Mouse (Mus musculus) small intestine, adult 2 months (tissue): ENCODE results near the gene Hdac4. TPM values are rescaled to one million over a fixed set of nuclear protein-coding genes. Genes with fewer than 3 reads are reported as not detected.

Experiments
- H3K27ac ChIP-seq: fragments of 200-500 bp; 2 replicates; pipeline ENCODE4 v1.5.1; 2012; ENCODE audit warnings: low read depth, low read length, control low read depth, inconsistent platforms; ENCODE audit not compliant: insufficient read depth
- H3K27me3 ChIP-seq: fragments of 200-500 bp; 2 replicates; pipeline ENCODE4 v1.6.1; 2012; ENCODE audit warnings: mild to moderate bottlenecking, moderate library complexity, low read length, inconsistent platforms; ENCODE audit not compliant: control insufficient read depth, insufficient read depth
- H3K36me3 ChIP-seq: fragments of 200-500 bp; 2 replicates; pipeline ENCODE4 v1.6.1; 2012; ENCODE audit warnings: mild to moderate bottlenecking, low read length, control low read depth, inconsistent platforms; ENCODE audit not compliant: control insufficient read depth, insufficient read depth
- H3K4me1 ChIP-seq: fragments of 200-500 bp; 2 replicates; pipeline ENCODE4 v1.6.1; 2012; ENCODE audit warnings: low read length, inconsistent platforms, mixed read lengths; ENCODE audit not compliant: control insufficient read depth, insufficient read depth, insufficient read length
- H3K4me3 ChIP-seq: fragments of 200-500 bp; 2 replicates; pipeline ENCODE4 v1.5.1; 2012; ENCODE audit warnings: low read depth, mild to moderate bottlenecking, control low read depth, inconsistent platforms, low read length, moderate library complexity
- CTCF ChIP-seq: fragments of 200-500 bp; IDR thresholded peaks from 2 replicates; pipeline ENCODE4 v1.5.1; 2012; ENCODE audit warnings: low read depth, mild to moderate bottlenecking, control low read depth, inconsistent platforms, low read length, moderate library complexity, mixed read lengths; ENCODE audit not compliant: insufficient replicate concordance, insufficient read length; ENCODE audit errors: extremely low read depth
- POLR2A ChIP-seq: fragments of 200-500 bp; IDR thresholded peaks from 2 replicates; pipeline ENCODE4 v1.6.1; 2012; ENCODE audit warnings: low read depth, mild to moderate bottlenecking, control low read depth, inconsistent platforms, low read length, moderate library complexity
- WGBS: fragments of 180-500 bp; shearing (Covaris S2); methylation state at CpG from one replicate; pipeline ENCODE4 v1.1.7; 2018; 5-methylcytosine and 5-hydroxymethylcytosine counted together
- polyA plus RNA-seq: library from polyadenylated mRNA; depleted of rRNA; stranded (reverse); fragments of >200 nt; gene quantifications from 2 replicates; pipeline ENCODE4 v1.2.3, GENCODE M21; 2012

The Hdac4 gene
- polyA plus RNA-seq, 1 experiment: 21.0 TPM

GRCm38 (mm10) chr1:92107521-92107920 is 88.0 kb downstream of the Hdac4 start:
- H3K36me3 ChIP-seq: no peaks in the 10 kb centered on the region
- no peaks in the 10 kb centered on the region; the same call in 1 of the 2 replicates for H3K4me1 ChIP-seq
- H3K4me3 ChIP-seq: no peak overlapping the region
- 90% methylated on average over 2 of the region's 2 CpGs for WGBS
- H3K27me3 ChIP-seq: no peaks in the 10 kb centered on the region
- H3K27ac ChIP-seq: no peak overlapping the region
- TF ChIP-seq CTCF (no peak), POLR2A (no peak)

- TF ChIP-seq CTCF (no peak), POLR2A (no peak)
- Histone ChIP-seq H3K4me3 (no peak overlapping the region), H3K4me1 (no peaks in the 10 kb centered on the region; the same call in 1 of the 2 replicates), H3K27me3 (no peaks in the 10 kb centered on the region), H3K36me3 (no peaks in the 10 kb centered on the region), H3K27ac (no peak overlapping the region)
- WGBS: 91% methylated on average over 4 of the region's 4 CpGs
Measured at GRCm38 (mm10) chr1:92106486-92107160, 88.9 kb downstream of the Hdac4 start.

GRCm38 (mm10) chr1:92104718-92105117 is 90.8 kb downstream of the Hdac4 start:
- WGBS: 69% methylated on average over 3 of the region's 3 CpGs
- no peaks in the 10 kb centered on the region for H3K36me3 ChIP-seq
- H3K4me3 ChIP-seq: no peak overlapping the region
- TF ChIP-seq POLR2A (no peak), CTCF (no peak)
- no peaks in the 10 kb centered on the region for H3K27me3 ChIP-seq
- no peaks in the 10 kb centered on the region; the same call in 1 of the 2 replicates for H3K4me1 ChIP-seq
- H3K27ac ChIP-seq: no peak overlapping the region

- Histone ChIP-seq H3K4me1 (peaks cover 3% of the 10 kb centered on the region), H3K36me3 (no peaks in the 10 kb centered on the region), H3K27ac (no peak overlapping the region), H3K4me3 (no peak overlapping the region), H3K27me3 (no peaks in the 10 kb centered on the region)
- TF ChIP-seq POLR2A: no peak
- TF ChIP-seq CTCF: no peak
Measured at GRCm38 (mm10) chr1:92103971-92104370, 91.5 kb downstream of the Hdac4 start.

GRCm38 (mm10) chr1:92103377-92103776 is 92.1 kb downstream of the Hdac4 start:
- Histone ChIP-seq H3K36me3 (no peaks in the 10 kb centered on the region), H3K4me3 (no peak overlapping the region), H3K27ac (no peak overlapping the region), H3K27me3 (no peaks in the 10 kb centered on the region), H3K4me1 (peaks cover 3% of the 10 kb centered on the region)
- WGBS: 73% methylated on average over 3 of the region's 3 CpGs
- TF ChIP-seq CTCF (no peak), POLR2A (no peak)

GRCm38 (mm10) chr1:92102825-92103224 is 92.7 kb downstream of the Hdac4 start:
- Histone ChIP-seq H3K36me3 (no peaks in the 10 kb centered on the region), H3K4me3 (no peak overlapping the region), H3K27ac (no peak overlapping the region), H3K4me1 (peaks cover 3% of the 10 kb centered on the region), H3K27me3 (no peaks in the 10 kb centered on the region)
- WGBS: 73% methylated on average over 1 of the region's 1 CpGs
- TF ChIP-seq POLR2A: no peak
- no peak for TF ChIP-seq CTCF

- Histone ChIP-seq H3K36me3 (no peaks in the 10 kb centered on the region), H3K4me1 (peaks cover 3% of the 10 kb centered on the region), H3K27me3 (no peaks in the 10 kb centered on the region), H3K4me3 (no peak overlapping the region), H3K27ac (no peak overlapping the region)
- no peak for TF ChIP-seq CTCF
- TF ChIP-seq POLR2A: no peak
- 69% methylated on average over 4 of the region's 4 CpGs for WGBS
Measured at GRCm38 (mm10) chr1:92100371-92100891, 95.1 kb downstream of the Hdac4 start.
